Mouse (Mus musculus) kidney, embryonic 16.5 days (tissue): ENCODE data around the gene Pde4d. TPM values are rescaled to one million over a fixed set of nuclear protein-coding genes. Genes with fewer than 3 reads are reported as not detected.
A peak's percentile ranks its signal among the peaks of the same experiment; 100 is the strongest.

ENCODE experiments used
- ATAC-seq: fragments of 200-750 bp; cut with Nextera tagmentation; 2 replicates; pipeline ENCODE4 v1.8.0; 2017; ENCODE audit warnings: moderate TSS enrichment; ENCODE audit not compliant: low FRiP score, low TSS enrichment
- H3K27ac ChIP-seq: fragments of 300-500 bp; sonication (generic); 2 replicates; pipeline ENCODE4 v1.5.1; 2014; ENCODE audit warnings: low read length
- H3K27me3 ChIP-seq: fragments of 300-500 bp; sonication (generic); 2 replicates; pipeline ENCODE4 v1.6.1; 2014; ENCODE audit warnings: low read length, control low read depth, mixed read lengths; ENCODE audit not compliant: insufficient read depth
- H3K36me3 ChIP-seq: fragments of 300-500 bp; sonication (generic); 2 replicates; pipeline ENCODE4 v1.6.1; 2014; ENCODE audit warnings: low read length, control low read depth, mixed read lengths; ENCODE audit not compliant: insufficient read depth
- H3K4me1 ChIP-seq: fragments of 300-500 bp; sonication (generic); 2 replicates; pipeline ENCODE4 v1.6.1; 2014; ENCODE audit warnings: low read length, control low read depth, mixed read lengths; ENCODE audit not compliant: insufficient read depth
- H3K4me2 ChIP-seq: fragments of 300-500 bp; sonication (generic); replicated peaks from 2 replicates; pipeline ENCODE4 v1.6.1; 2014; ENCODE audit warnings: low read depth, low read length
- H3K4me3 ChIP-seq: fragments of 300-500 bp; sonication (generic); 2 replicates; pipeline ENCODE4 v1.5.1; 2014; ENCODE audit warnings: mild to moderate bottlenecking, low read length
- H3K9ac ChIP-seq: fragments of 300-500 bp; sonication (generic); replicated peaks from 2 replicates; pipeline ENCODE4 v1.6.1; 2014; ENCODE audit warnings: low read length
- H3K9me3 ChIP-seq: fragments of 300-500 bp; sonication (generic); 2 replicates; pipeline ENCODE4 v1.6.1; 2016; ENCODE audit warnings: low read length, control low read depth
- WGBS: fragments of 180-500 bp; shearing (Covaris S2); extraction: QIAGEN DNeasy Blood & Tissue Kit; methylation state at CpG from one replicate; pipeline ENCODE4 v1.1.7; 2014; 5-methylcytosine and 5-hydroxymethylcytosine counted together
- polyA plus RNA-seq: library from polyadenylated mRNA; unstranded; fragments of >200 nt; fragmentation: Nextera tagmentation; extraction: Ambion mirVana; gene quantifications from 2 replicates; pipeline ENCODE4 v1.2.1, GENCODE M21; 2015

Gene Pde4d
- polyA plus RNA-seq, 1 experiment from 2014 or later, result 11.1 TPM

DNA sequence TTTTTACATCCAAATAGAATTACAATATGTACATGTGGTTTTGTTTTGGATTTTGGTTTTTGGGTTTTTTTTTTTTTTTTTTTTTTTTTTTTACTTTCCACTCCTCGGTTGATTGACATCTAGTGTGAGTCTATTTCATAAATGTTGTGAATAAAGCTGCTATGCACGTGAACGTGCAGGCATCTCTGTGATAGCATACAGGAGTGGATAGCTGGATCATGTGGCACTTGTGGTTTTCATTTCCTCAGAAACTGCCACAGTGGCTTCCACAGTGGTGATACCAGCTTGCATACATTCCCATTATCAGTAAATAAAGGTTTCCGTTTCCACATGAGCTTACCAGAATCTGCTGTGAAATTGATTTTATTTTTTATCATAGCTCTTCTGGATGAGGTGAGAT lies 506.3 kb downstream of the Pde4d start:
- Histone ChIP-seq H3K9ac (no peak overlapping the region), H3K4me1 (no peaks in the 10 kb centered on the region), H3K27ac (no peak overlapping the region), H3K9me3 (no peaks in the 10 kb centered on the region), H3K4me3 (no peak overlapping the region), H3K4me2 (no peak overlapping the region), H3K36me3 (no peaks in the 10 kb centered on the region), H3K27me3 (no peaks in the 10 kb centered on the region)
- ATAC-seq, result no peak
- WGBS, result 83% methylated on average over 4 of the region's 4 CpGs

DNA sequence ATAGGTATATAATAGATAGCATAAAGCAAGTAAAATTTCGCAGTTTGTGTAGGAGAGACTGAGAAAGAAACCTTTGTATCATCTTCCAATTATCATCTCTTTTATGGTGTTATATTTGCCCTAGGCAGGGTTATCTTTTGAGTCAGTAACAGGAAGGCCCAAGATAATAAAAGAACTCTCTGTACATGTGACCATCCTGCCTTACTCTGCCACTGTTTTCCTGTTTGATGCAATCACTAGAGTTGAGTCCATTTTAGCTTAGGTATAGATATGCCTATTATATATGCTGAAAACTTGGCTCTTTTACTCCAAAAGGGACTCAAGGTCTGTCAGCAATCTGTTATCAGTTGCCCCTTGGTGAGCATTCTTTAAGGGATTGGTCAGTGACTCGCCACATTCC lies 514.3 kb downstream of the Pde4d start:
- H3K27me3 ChIP-seq, result no peaks in the 10 kb centered on the region
- no peak overlapping the region for H3K27ac ChIP-seq
- 94% methylated on average over 2 of the region's 2 CpGs for WGBS
- H3K4me2 ChIP-seq, result no peak overlapping the region
- H3K9ac ChIP-seq, result no peak overlapping the region
- no peak for ATAC-seq
- no peaks in the 10 kb centered on the region for H3K36me3 ChIP-seq
- no peaks in the 10 kb centered on the region for H3K4me1 ChIP-seq
- no peak overlapping the region for H3K4me3 ChIP-seq
- no peaks in the 10 kb centered on the region for H3K9me3 ChIP-seq

- Histone ChIP-seq H3K4me3 (no peak overlapping the region), H3K36me3 (no peaks in the 10 kb centered on the region), H3K4me2 (no peak overlapping the region), H3K9me3 (no peaks in the 10 kb centered on the region), H3K4me1 (no peaks in the 10 kb centered on the region), H3K9ac (no peak overlapping the region), H3K27ac (no peak overlapping the region), H3K27me3 (no peaks in the 10 kb centered on the region)
- 92% methylated on average over 1 of the region's 1 CpGs for WGBS
- ATAC-seq, result no peak
These were observed 531.4 kb downstream of the Pde4d start for GRCm38 (mm10) chr13:108981144-108981543.

GRCm38 (mm10) chr13:108998739-108999138 lies 549.0 kb downstream of the Pde4d start:
- H3K27ac ChIP-seq, result no peak overlapping the region
- 80% methylated on average over 2 of the region's 2 CpGs for WGBS
- H3K27me3 ChIP-seq, result no peaks in the 10 kb centered on the region
- H3K36me3 ChIP-seq, result no peaks in the 10 kb centered on the region
- no peak overlapping the region for H3K4me3 ChIP-seq
- no peak overlapping the region for H3K4me2 ChIP-seq
- no peak for ATAC-seq
- no peak overlapping the region for H3K9ac ChIP-seq
- H3K9me3 ChIP-seq, result no peaks in the 10 kb centered on the region
- H3K4me1 ChIP-seq, result no peaks in the 10 kb centered on the region

DNA sequence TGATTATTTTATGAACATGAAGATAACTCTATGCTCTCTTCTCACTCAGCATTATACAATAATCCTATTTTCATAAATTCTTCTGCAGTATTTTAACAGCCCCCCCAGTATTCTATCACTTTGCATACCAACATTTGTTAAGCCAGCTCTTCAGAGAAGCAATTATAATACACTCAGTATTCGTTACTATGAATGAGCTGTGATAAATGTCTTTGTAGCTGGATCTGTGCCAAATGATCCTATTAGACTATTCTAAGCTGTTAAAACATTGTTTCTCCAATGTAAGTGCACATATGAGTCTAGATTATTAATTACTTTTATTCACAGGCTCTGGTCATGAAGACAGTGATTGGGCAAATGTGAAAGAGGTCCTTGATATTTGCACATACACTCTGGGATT lies 575.0 kb downstream of the Pde4d start:
- Histone ChIP-seq H3K36me3 (no peaks in the 10 kb centered on the region), H3K27ac (no peak overlapping the region), H3K4me2 (no peak overlapping the region), H3K9me3 (no peaks in the 10 kb centered on the region), H3K4me3 (no peak overlapping the region), H3K9ac (no peak overlapping the region), H3K27me3 (no peaks in the 10 kb centered on the region), H3K4me1 (no peaks in the 10 kb centered on the region)
- no peak for ATAC-seq
- 40% methylated on average over 1 of the region's 1 CpGs for WGBS

DNA sequence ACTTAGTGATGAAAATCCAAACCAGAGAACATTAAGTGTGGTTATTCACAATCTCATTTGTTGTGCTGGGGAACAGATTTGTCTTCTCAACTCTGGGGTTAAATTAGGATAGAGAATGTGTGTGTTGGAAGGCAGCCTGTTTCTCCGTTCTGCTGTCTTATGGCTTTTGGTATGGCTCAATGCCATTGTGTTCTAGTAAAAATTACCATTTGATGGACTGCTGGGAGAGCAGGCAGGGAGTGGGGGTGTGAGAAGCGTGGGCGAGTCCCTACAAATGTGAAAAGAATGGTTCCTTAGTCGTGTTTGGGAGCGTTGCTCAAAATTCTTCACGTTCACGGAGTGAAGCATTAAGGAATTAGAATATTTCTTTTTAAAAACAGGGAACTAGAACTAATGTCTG lies 597.4 kb downstream of the Pde4d start:
- no peak overlapping the region for H3K9ac ChIP-seq
- H3K4me3 ChIP-seq, result no peak overlapping the region
- 62% methylated on average over 7 of the region's 7 CpGs for WGBS
- H3K27ac ChIP-seq, result no peak overlapping the region
- H3K36me3 ChIP-seq, result no peaks in the 10 kb centered on the region
- H3K27me3 ChIP-seq, result no peaks in the 10 kb centered on the region
- ATAC-seq, result peak; percentile 67
- peak overlapping the region; percentile 18; the same call in 1 of the 2 replicates for H3K4me2 ChIP-seq
- no peaks in the 10 kb centered on the region for H3K9me3 ChIP-seq
- H3K4me1 ChIP-seq, result no peaks in the 10 kb centered on the region

DNA sequence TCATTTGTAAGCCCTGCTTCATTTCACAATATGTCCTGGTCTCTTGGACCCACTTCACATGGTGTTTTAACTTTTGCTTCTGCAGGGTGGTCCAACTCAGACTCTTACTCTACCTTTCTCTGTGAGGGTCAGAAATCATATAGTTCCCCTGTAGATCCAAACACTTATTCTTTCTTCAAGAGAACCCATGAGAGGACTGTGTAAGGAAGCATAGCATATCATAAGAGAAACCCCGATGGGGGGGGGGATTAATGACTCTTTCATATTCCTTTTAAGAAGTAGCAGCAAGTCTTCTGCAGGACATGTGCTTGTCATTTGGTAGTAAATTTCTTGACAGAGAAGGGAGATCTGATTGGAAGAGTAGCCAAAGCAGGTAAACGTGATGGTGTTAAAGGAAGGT lies 603.1 kb downstream of the Pde4d start:
- Histone ChIP-seq H3K4me3 (no peak overlapping the region), H3K36me3 (no peaks in the 10 kb centered on the region), H3K9me3 (no peaks in the 10 kb centered on the region), H3K4me2 (no peak overlapping the region), H3K27me3 (no peaks in the 10 kb centered on the region), H3K27ac (no peak overlapping the region), H3K9ac (no peak overlapping the region), H3K4me1 (no peaks in the 10 kb centered on the region)
- ATAC-seq, result no peak
- WGBS, result 81% methylated on average over 2 of the region's 2 CpGs

GRCm38 (mm10) chr13:109053242-109054018 lies 603.7 kb downstream of the Pde4d start:
- Histone ChIP-seq H3K27me3 (no peaks in the 10 kb centered on the region), H3K4me2 (no peak overlapping the region), H3K9ac (no peak overlapping the region), H3K4me3 (no peak overlapping the region), H3K4me1 (no peaks in the 10 kb centered on the region), H3K36me3 (no peaks in the 10 kb centered on the region), H3K9me3 (no peaks in the 10 kb centered on the region), H3K27ac (no peak overlapping the region)
- no peak for ATAC-seq
- WGBS, result 63% methylated on average over 10 of the region's 10 CpGs

DNA sequence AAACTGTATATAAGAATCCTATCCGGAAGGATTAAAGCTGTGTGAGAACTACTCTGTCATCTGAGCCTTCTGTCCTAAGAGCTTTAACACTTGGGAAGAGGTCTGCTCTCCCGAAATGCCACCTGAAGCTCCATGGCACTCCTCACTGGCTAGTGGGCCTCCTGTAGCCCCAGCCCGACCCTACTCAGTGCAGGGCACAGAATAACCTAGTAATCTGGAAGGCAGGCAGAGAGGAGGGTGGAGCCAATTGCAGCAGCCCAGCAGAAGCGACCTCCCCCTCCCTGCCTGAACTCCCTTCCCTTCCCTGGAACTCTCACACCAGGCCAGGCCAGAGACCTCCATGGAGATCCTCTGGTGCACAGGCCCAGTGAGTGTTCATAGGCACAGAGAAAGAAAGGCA lies 608.3 kb downstream of the Pde4d start:
- H3K4me2 ChIP-seq, result no peak overlapping the region
- H3K36me3 ChIP-seq, result no peaks in the 10 kb centered on the region
- no peaks in the 10 kb centered on the region for H3K9me3 ChIP-seq
- H3K27ac ChIP-seq, result no peak overlapping the region
- no peaks in the 10 kb centered on the region for H3K4me1 ChIP-seq
- 29% methylated on average over 4 of the region's 4 CpGs for WGBS
- no peak overlapping the region for H3K9ac ChIP-seq
- H3K4me3 ChIP-seq, result no peak overlapping the region
- H3K27me3 ChIP-seq, result no peaks in the 10 kb centered on the region
- ATAC-seq, result no peak

DNA sequence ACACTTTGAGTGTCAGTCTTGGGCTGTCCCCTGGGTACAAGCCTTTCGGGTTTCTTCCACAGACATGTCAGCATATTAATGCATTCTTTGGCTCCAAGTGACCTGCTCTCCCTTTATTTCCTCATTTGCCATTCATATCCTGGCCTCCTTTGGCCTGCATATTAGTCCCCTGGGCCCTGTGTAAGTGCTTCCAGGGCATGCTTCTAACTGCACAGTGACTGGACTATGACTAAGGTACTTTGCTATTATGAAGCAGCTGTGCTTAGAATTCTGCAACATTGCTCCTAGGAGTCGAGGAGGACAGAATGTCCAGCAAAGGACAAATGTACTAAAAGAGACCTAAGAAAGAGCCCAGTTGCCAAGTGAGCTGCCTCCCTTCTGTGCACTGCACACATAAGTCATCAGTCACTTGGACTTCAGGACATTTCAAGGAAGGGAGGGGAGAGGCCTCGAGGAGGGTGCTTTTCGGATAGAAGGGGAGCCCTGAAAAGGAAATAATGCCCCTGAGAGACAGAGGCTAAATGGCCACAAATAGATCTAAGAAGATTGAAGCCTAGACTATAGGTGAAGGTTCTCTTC lies 616.9 kb downstream of the Pde4d start:
- 0 out of 2 replicates have a peak, but pooled peaks have one; percentile 6 for ATAC-seq
- Histone ChIP-seq H3K4me1 (0 out of 2 replicates have a peak, but pooled peaks cover 4% of the 10 kb centered on the region), H3K4me3 (no peak overlapping the region), H3K27ac (no peak overlapping the region), H3K36me3 (no peaks in the 10 kb centered on the region), H3K27me3 (no peaks in the 10 kb centered on the region), H3K4me2 (no peak overlapping the region), H3K9me3 (no peaks in the 10 kb centered on the region), H3K9ac (no peak overlapping the region)
- WGBS, result 54% methylated on average over 4 of the region's 4 CpGs
